Mouse (Mus musculus): ENCODE data around the gene Erich6b. TPM values are rescaled to one million over a fixed set of nuclear protein-coding genes. Genes with fewer than 3 reads are reported as not detected.

Erich6b gene
- polyA plus RNA-seq (2015; fragmentation: Nextera tagmentation; extraction: Ambion mirVana) = not detected in 2 replicates

GRCm38 (mm10) chr14:75642080-75642479 lies at the start of gene Erich6b:
TSS of gene Erich6b (plus strand) at chr14:75642259.
- H3K4me3 ChIP-seq = no peak within 1 kb of the TSS
- no peak within 1 kb of the TSS for H3K4me2 ChIP-seq
- 71% methylated on average over 8 of the region's 8 CpGs for WGBS
- H3K9ac ChIP-seq = no peak within 1 kb of the TSS
- H3K36me3 ChIP-seq = no peaks in the 10 kb centered on the region
- H3K4me1 ChIP-seq = no peaks in the 10 kb centered on the region
- no peak; the same call in 1 of the 2 replicates for ATAC-seq (ENCODE audit: extremely low read depth, insufficient number of reproducible peaks, low FRiP score, low TSS enrichment)
- H3K27me3 ChIP-seq (replicated peaks) = no peaks in the 10 kb centered on the region; the same call in 1 of the 2 replicates
- H3K27ac ChIP-seq (replicated peaks) = no peak within 1 kb of the TSS
- no peaks in the 10 kb centered on the region for H3K9me3 ChIP-seq

DNA sequence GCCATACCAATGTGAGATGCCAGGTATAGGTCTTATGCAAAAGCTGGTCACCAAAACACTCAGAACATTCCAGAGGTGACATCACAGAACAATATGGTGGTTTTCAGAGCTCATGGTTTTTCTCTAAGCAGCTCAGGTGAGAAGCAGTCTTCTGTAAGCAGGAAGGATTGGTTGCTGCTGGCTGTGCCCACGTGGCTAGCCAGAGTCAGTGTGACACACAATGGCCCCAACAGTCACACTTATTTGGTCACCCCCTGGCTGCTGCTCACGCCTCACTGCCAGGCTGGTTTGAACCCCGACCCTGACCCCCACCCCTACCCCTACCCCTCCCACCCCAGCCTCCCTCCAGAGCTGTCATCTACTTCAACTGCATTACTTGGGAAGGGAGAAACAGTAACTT lies 49.1 kb upstream of the Erich6b start, which contains the start of gene Spert:
Gene Spert, minus strand, starts transcription at position 139 of the 400 bp plus-strand sequence.
- Histone ChIP-seq H3K4me3 (no peak within 1 kb of the TSS), H3K27me3 (replicated peaks) (0 out of 2 replicates have a peak, but pooled peaks cover 4% of the 10 kb centered on the region), H3K9me3 (no peaks in the 10 kb centered on the region), H3K27ac (replicated peaks) (no peak within 1 kb of the TSS), H3K4me2 (no peak within 1 kb of the TSS), H3K9ac (no peak within 1 kb of the TSS), H3K4me1 (no peaks in the 10 kb centered on the region), H3K36me3 (no peaks in the 10 kb centered on the region)
- 52% methylated on average over 3 of the region's 3 CpGs for WGBS
- no peak for ATAC-seq (ENCODE audit: extremely low read depth, insufficient number of reproducible peaks, low FRiP score, low TSS enrichment)

- H3K4me2 ChIP-seq = no peak overlapping the region
- no peaks in the 10 kb centered on the region for H3K4me1 ChIP-seq
Measured at GRCm38 (mm10) chr14:75609176-75609575, 32.9 kb upstream of the Erich6b start.

GRCm38 (mm10) chr14:75616375-75616774 lies 25.7 kb upstream of the Erich6b start:
- no peaks in the 10 kb centered on the region for H3K4me1 ChIP-seq
- H3K9me3 ChIP-seq = no peaks in the 10 kb centered on the region
- H3K36me3 ChIP-seq = no peaks in the 10 kb centered on the region
- H3K27me3 ChIP-seq (replicated peaks) = 0 out of 2 replicates have a peak, but pooled peaks cover 5% of the 10 kb centered on the region
- no peak overlapping the region for H3K9ac ChIP-seq
- ATAC-seq (ENCODE audit: extremely low read depth, insufficient number of reproducible peaks, low FRiP score, low TSS enrichment) = no peak
- H3K4me2 ChIP-seq = no peak overlapping the region
- WGBS = 78% methylated on average over 6 of the region's 6 CpGs
- H3K4me3 ChIP-seq = no peak overlapping the region
- H3K27ac ChIP-seq (replicated peaks) = no peak overlapping the region

More at GRCm38 (mm10) chr14:75609176-75609575, 32.9 kb upstream of the Erich6b start:
- WGBS = 81% methylated on average over 2 of the region's 2 CpGs
- Histone ChIP-seq H3K4me3 (no peak overlapping the region), H3K9me3 (no peaks in the 10 kb centered on the region), H3K9ac (no peak overlapping the region), H3K36me3 (no peaks in the 10 kb centered on the region), H3K27ac (replicated peaks) (no peak overlapping the region), H3K27me3 (replicated peaks) (no peaks in the 10 kb centered on the region)
- ATAC-seq (ENCODE audit: extremely low read depth, insufficient number of reproducible peaks, low FRiP score, low TSS enrichment) = no peak

DNA sequence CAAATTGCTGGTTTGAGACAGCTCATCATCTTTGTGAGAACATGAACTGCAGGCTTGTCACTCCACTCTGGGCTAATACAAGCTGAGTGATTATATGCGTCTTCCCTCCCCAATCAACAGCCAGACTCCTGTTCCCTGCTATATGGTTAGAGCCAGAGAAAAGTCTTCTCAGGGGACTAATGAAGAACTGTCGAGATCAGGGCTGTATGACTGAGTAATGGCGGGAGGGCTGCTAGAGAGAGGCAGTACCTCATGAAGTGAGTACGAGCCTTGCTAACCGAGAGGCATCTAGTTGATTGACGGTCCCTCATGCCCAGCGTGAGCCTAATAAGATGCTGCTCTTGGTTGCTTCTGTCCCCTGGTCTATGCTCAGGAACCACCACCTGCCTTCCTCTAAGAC lies 19.1 kb upstream of the Erich6b start:
- WGBS = 77% methylated on average over 7 of the region's 7 CpGs
- H3K27ac ChIP-seq (replicated peaks) = no peak overlapping the region
- 0 out of 2 replicates have a peak, but pooled peaks cover 5% of the 10 kb centered on the region for H3K27me3 ChIP-seq (replicated peaks)
- no peaks in the 10 kb centered on the region for H3K36me3 ChIP-seq
- no peak overlapping the region for H3K9ac ChIP-seq
- no peak overlapping the region for H3K4me3 ChIP-seq
- H3K9me3 ChIP-seq = no peaks in the 10 kb centered on the region
- no peak overlapping the region for H3K4me2 ChIP-seq
- no peaks in the 10 kb centered on the region for H3K4me1 ChIP-seq
- no peak for ATAC-seq (ENCODE audit: extremely low read depth, insufficient number of reproducible peaks, low FRiP score, low TSS enrichment)

DNA sequence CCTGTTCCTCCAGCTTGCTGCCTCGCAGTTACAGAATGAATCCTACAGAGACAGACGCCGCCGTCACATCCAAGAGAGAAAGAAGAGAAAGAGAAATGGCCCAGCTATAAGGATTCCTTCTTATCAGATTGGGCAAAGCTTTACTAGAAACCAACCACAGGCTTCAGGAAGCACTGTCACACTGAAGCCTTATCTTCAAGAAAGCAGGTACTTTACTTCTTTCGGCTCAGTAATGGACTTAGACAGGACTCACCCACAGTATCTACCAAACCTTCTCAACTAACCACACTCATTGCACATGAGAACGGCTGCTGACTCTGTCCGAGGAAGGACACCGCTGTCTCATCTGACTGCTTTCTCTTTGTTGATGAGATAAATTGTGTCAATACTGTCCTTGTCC lies 13.2 kb upstream of the Erich6b start:
- Histone ChIP-seq H3K4me1 (no peaks in the 10 kb centered on the region), H3K27me3 (replicated peaks) (no peaks in the 10 kb centered on the region), H3K9ac (no peak overlapping the region), H3K36me3 (no peaks in the 10 kb centered on the region), H3K4me3 (no peak overlapping the region), H3K27ac (replicated peaks) (no peak overlapping the region), H3K9me3 (no peaks in the 10 kb centered on the region), H3K4me2 (no peak overlapping the region)
- no peak for ATAC-seq (ENCODE audit: extremely low read depth, insufficient number of reproducible peaks, low FRiP score, low TSS enrichment)
- WGBS = 67% methylated on average over 8 of the region's 8 CpGs

- no peaks in the 10 kb centered on the region; the same call in 1 of the 2 replicates for H3K27me3 ChIP-seq (replicated peaks)
- ATAC-seq (ENCODE audit: extremely low read depth, insufficient number of reproducible peaks, low FRiP score, low TSS enrichment) = peak; percentile 51; the same call in 1 of the 2 replicates
- peaks cover 15% of the 10 kb centered on the region for H3K4me1 ChIP-seq
- no peaks in the 10 kb centered on the region for H3K36me3 ChIP-seq
- peak overlapping the region; percentile 67 for H3K27ac ChIP-seq (replicated peaks)
- no peak overlapping the region for H3K9ac ChIP-seq
- H3K9me3 ChIP-seq = no peaks in the 10 kb centered on the region
- peak overlapping the region; percentile 39 for H3K4me2 ChIP-seq
- 44% methylated on average over 12 of the region's 12 CpGs for WGBS
- no peak overlapping the region for H3K4me3 ChIP-seq
Measured at GRCm38 (mm10) chr14:75635350-75635749, 6.7 kb upstream of the Erich6b start.

- H3K36me3 ChIP-seq = no peaks in the 10 kb centered on the region
- no peaks in the 10 kb centered on the region; the same call in 1 of the 2 replicates for H3K27me3 ChIP-seq (replicated peaks)
- H3K4me1 ChIP-seq = peaks cover 15% of the 10 kb centered on the region
- peak overlapping the region; percentile 67 for H3K27ac ChIP-seq (replicated peaks)
- H3K4me2 ChIP-seq = 0 out of 2 replicates have a peak overlapping the region, but pooled peaks have one; percentile 39
- WGBS = 55% methylated on average over 7 of the region's 7 CpGs
- H3K4me3 ChIP-seq = no peak overlapping the region
- H3K9me3 ChIP-seq = no peaks in the 10 kb centered on the region
- no peak overlapping the region for H3K9ac ChIP-seq
- no peak for ATAC-seq (ENCODE audit: extremely low read depth, insufficient number of reproducible peaks, low FRiP score, low TSS enrichment)
Measured at GRCm38 (mm10) chr14:75636107-75636506, 6.0 kb upstream of the Erich6b start.

DNA sequence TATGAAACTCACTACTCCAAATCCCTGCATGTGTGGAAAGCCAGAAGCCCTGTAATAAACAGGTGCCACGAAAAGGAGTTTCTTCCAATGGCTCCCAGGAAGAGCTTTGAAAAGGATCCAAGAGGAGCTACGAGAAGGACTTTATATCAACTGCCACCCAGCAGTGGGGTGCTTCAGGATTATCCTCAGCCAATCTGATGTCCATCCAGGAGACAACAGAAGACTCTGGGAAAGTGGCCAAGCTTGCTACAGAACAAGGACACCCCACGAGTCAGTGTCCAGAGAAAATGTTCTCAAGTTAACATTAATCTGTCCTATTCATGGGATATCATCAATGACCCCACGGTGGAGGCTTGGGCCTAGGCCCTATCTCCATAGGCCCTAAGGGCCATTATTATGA lies 4.4 kb upstream of the Erich6b start:
- Histone ChIP-seq H3K4me1 (peaks cover 15% of the 10 kb centered on the region), H3K36me3 (no peaks in the 10 kb centered on the region), H3K9ac (no peak overlapping the region), H3K4me3 (no peak overlapping the region), H3K27me3 (replicated peaks) (no peaks in the 10 kb centered on the region; the same call in 1 of the 2 replicates), H3K4me2 (no peak overlapping the region), H3K27ac (replicated peaks) (no peak overlapping the region), H3K9me3 (no peaks in the 10 kb centered on the region)
- ATAC-seq (ENCODE audit: extremely low read depth, insufficient number of reproducible peaks, low FRiP score, low TSS enrichment) = no peak
- 71% methylated on average over 4 of the region's 4 CpGs for WGBS

DNA sequence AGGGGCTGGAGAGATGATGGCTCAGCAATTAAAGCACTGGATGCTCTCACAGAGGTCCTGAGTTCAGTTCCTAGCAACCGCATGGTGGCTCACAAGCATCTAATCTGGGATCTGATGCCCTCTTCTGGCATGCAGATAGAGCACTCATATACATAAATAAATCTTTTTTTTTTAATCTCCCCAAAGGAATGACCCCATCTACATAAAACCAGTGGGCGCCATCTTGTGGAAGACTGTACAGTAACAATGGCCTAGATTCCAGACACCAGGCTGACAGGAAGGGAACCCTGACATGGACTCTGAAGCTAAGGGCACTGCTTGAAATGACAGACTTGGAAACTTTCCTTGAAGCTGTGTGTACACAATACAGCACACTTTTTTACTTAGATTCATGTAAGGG lies 1.2 kb upstream of the Erich6b start:
- 80% methylated on average over 2 of the region's 2 CpGs for WGBS
- no peak overlapping the region for H3K27ac ChIP-seq (replicated peaks)
- no peaks in the 10 kb centered on the region; the same call in 1 of the 2 replicates for H3K27me3 ChIP-seq (replicated peaks)
- no peak overlapping the region for H3K4me3 ChIP-seq
- no peak for ATAC-seq (ENCODE audit: extremely low read depth, insufficient number of reproducible peaks, low FRiP score, low TSS enrichment)
- H3K4me1 ChIP-seq = peaks cover 6% of the 10 kb centered on the region; the same call in 1 of the 2 replicates
- no peak overlapping the region for H3K4me2 ChIP-seq
- no peak overlapping the region for H3K9ac ChIP-seq
- H3K9me3 ChIP-seq = no peaks in the 10 kb centered on the region
- H3K36me3 ChIP-seq = no peaks in the 10 kb centered on the region

- WGBS = 59% methylated on average over 6 of the region's 6 CpGs
Measured at GRCm38 (mm10) chr14:75641369-75641768, 690 bp upstream of the Erich6b start.

DNA sequence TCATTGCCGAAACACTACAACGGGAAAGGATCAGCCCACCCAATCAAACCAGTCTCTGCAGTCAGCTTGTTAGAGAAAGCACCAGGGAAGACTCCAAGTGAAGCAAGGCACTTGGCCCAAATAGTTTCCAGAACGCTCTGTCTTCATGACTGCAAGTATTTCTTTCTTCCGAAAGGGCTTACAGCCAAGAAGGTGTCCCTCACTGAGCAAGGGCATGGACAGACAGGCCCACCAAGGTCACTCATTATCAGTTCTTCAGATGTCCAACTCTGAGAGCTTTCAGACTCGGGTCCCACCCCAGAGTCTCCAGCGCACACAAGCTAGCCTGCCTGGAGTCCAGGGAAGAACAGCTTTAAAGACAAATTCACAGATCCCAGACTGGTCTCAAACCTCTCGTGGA lies 3.4 kb downstream of the Erich6b start:
- Histone ChIP-seq H3K4me1 (no peaks in the 10 kb centered on the region), H3K4me2 (no peak overlapping the region), H3K9me3 (no peaks in the 10 kb centered on the region), H3K27ac (replicated peaks) (no peak overlapping the region), H3K9ac (no peak overlapping the region), H3K36me3 (no peaks in the 10 kb centered on the region), H3K27me3 (replicated peaks) (no peaks in the 10 kb centered on the region), H3K4me3 (no peak overlapping the region)
- ATAC-seq (ENCODE audit: extremely low read depth, insufficient number of reproducible peaks, low FRiP score, low TSS enrichment) = no peak
- 76% methylated on average over 7 of the region's 7 CpGs for WGBS

More at GRCm38 (mm10) chr14:75641369-75641768, 690 bp upstream of the Erich6b start:
- H3K36me3 ChIP-seq = no peaks in the 10 kb centered on the region
- H3K27ac ChIP-seq (replicated peaks) = no peak overlapping the region
- H3K9me3 ChIP-seq = no peaks in the 10 kb centered on the region
- no peak overlapping the region for H3K4me3 ChIP-seq
- H3K9ac ChIP-seq = no peak overlapping the region
- H3K4me2 ChIP-seq = no peak overlapping the region
- H3K4me1 ChIP-seq = 0 out of 2 replicates have a peak, but pooled peaks cover under 1% of the 10 kb centered on the region
- ATAC-seq (ENCODE audit: extremely low read depth, insufficient number of reproducible peaks, low FRiP score, low TSS enrichment) = no peak
- no peaks in the 10 kb centered on the region; the same call in 1 of the 2 replicates for H3K27me3 ChIP-seq (replicated peaks)
